Mouse (Mus musculus): ENCODE measurements at regions not wholly inside any gene's neighbourhood (a gene's known extent, or its start where the extent isn't known, plus 50 kb on each side); places are given as distances from the start of the nearest gene placed in this dataset.

- no peak for DNase-seq (ENCODE audit: low read depth)
Observed at GRCm38 (mm10) chr1:137130264-137130663, 170.0 kb upstream of the Nr5a2 start.

GRCm38 (mm10) chr1:137129116-137129515 is 168.9 kb upstream of the Nr5a2 start:
- DNase-seq (ENCODE audit: low read depth) = no peak

DNA sequence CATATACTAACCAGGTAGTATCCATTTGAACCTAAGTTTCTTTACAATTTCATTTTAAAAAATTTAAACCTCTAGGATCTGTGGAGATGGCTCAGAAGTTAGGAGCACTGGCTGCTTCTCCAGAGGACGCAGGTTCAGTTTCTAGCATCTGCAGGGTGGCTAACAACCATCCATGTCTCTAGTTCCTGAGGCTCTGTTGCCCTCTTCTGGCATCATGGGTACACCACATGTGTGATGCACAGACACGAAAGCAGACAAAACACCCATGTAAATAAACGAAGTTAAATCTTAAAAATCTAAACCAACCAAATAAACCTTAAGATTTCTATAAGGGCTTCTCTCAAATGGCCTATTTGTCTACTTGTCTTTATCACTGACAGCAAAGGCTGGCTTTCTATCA is 157.6 kb upstream of the Nr5a2 start:
- peak; percentile 3 for DNase-seq (ENCODE audit: low read depth)

- DNase-seq (ENCODE audit: low read depth) = no peak
Observed at GRCm38 (mm10) chr1:137106444-137106843, 146.2 kb upstream of the Nr5a2 start.

GRCm38 (mm10) chr1:137091762-137092161 is 131.5 kb upstream of the Nr5a2 start:
- no peak for DNase-seq (ENCODE audit: low read depth)

DNA sequence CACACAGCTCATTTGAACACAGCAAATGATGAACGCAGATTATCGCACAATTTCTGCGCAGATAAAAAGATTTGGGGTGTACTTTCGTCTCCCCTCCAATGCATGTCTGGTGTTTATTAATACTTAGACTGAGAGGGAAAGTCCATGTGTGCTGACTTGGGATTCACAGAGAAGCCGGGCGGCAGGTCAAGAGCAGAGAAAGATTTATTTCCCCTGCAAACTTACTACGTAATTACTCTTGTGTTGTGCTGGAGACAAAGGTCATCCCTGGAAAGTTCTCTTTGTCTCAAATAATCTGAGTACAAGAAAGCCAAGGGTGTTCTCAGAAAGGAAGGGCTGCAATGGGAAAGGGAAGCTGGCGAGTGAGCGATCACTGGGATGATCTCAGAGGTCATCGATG is 127.9 kb upstream of the Nr5a2 start:
- DNase-seq (ENCODE audit: low read depth) = no peak

DNA sequence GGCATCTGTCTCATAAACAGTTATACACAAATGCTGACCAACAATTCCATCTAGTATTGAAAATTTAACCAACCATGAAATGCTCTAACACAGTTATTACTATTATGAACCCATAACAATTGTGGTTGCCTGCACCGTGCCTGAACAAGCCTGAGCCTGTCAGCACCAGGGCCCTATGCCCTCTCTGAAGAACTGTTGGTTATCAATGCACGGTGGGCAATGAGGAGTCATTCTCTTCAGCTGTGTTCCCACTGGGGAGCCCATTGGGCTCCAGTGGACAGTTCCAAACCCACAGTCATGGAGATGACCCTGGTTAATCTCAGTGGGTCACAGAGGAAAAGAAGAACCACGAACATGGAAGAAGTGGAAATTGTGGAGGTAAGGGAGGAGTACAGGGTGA is 126.5 kb upstream of the Nr5a2 start:
- no peak for DNase-seq (ENCODE audit: low read depth)

- DNase-seq (ENCODE audit: low read depth) = no peak
Observed at GRCm38 (mm10) chr1:137083500-137083899, 123.3 kb upstream of the Nr5a2 start.

DNA sequence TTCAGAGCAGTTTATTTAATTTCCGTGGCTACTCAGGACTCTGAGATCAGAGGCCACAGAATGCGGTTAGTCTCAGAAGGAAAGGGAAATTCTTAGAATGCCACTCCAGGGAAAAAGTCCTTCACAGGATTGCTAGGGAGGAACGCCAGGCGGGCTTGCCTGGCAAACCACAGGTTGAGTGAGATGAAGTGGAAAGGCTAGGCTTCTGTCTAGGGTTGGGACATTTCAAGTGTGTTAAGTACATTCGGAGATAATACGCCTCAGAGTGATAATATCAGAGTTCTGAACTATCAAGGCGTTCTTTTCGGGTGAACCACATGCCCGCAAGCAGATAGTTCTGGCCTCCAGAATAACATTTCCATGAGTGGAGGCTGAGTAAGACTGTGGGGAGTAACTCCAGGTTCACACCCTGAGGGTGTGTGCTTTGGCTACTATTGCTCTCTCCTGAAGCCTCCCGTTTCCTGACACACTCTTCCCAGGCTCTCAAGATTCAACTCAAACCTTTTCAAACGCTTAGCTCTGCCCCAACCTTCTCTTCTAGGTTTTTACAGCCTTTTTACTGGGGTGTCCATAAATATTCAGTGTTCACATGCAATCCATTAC is 119.3 kb upstream of the Nr5a2 start:
- no peak for DNase-seq (ENCODE audit: low read depth)

- DNase-seq (ENCODE audit: low read depth) = no peak
Observed at GRCm38 (mm10) chr1:137074787-137075186, 114.5 kb upstream of the Nr5a2 start.

GRCm38 (mm10) chr1:137073857-137074572 is 113.8 kb upstream of the Nr5a2 start:
- no peak for DNase-seq (ENCODE audit: low read depth)

GRCm38 (mm10) chr1:137060914-137061313 is 100.7 kb upstream of the Nr5a2 start:
- no peak for DNase-seq (ENCODE audit: low read depth)

GRCm38 (mm10) chr1:137053134-137053533 is 92.9 kb upstream of the Nr5a2 start:
- no peak for DNase-seq (ENCODE audit: low read depth)

DNA sequence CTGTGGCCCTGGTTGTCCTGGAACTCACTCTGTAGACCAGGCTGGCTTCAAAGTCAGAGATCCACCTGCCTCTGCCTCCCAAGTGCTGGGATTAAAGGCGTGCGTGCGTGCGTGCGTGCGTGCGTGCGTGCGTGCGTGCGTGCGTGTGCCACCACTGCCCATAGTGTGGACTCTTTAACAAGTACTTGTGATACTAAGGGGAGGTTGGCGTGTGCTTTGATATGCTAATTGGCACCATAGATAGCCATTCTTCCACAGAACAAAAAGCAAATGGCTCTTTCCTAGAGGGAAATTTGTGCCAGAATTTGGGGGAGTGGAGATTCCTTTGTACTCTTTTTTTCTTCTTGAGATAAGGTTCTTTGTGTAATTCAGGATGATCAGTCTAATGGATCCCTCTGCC is 91.3 kb upstream of the Nr5a2 start:
- no peak for DNase-seq (ENCODE audit: low read depth)

GRCm38 (mm10) chr1:137044076-137044475 is 83.8 kb upstream of the Nr5a2 start:
- DNase-seq (ENCODE audit: low read depth) = no peak

GRCm38 (mm10) chr1:137042414-137043010 is 82.3 kb upstream of the Nr5a2 start:
- no peak for DNase-seq (ENCODE audit: low read depth)

DNA sequence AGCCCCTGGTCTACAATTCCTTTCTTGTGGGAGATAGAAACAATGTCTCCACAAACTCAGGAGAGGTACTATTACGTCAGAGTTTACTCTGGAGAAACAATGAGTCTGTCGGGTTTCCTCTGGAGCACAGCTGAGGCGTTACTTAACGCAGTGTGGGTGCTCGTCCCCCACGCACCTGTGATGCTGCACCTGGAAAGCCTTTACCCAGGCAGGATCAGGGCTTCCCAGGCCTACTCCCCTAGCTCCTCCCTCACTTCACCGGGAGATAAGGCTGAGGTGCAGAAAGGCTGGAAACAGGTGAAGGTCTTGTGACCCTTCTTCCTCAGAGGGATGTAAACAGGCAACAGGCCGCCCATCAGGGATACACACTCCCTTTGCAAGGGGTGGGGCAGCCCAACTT is 80.7 kb upstream of the Nr5a2 start:
- no peak for DNase-seq (ENCODE audit: low read depth)

DNA sequence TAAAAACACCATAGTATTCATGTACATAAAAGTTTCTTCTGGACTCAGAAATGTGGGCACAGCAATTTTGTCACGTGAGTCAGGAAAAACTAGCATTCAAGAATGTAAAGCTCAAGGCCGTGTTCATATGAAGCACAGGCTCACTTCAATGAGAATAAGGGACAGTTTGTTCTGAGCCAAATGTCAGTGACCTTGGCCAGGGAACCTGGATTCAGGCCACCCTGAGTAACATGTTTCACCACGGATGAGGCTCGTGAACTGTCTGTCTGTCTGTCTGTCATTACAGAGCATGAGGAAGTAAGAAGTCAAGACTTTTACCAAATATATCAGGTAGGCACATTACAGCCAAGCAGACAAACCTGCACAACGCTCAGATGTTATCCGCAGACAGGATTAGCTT is 74.3 kb upstream of the Nr5a2 start:
- no peak for DNase-seq (ENCODE audit: low read depth)

DNA sequence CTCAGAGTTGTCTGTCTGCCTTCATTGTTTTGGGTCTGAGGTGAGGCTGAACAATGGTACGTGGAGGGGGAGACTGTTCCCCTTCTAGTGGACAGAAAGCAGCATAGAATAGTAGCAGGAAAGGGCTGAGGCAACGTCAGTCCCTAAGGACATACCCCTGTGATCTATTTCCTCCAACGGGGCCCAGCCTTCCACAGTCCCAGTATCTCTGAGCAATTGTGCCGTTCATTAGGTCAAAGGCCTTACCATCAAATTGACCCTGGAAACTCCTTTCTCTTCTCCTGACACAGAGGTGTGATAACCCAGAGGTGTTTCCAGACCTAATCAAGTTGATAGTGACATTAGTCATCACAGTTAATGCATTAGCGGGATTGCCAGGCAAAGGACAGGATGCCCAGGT is 73.4 kb upstream of the Nr5a2 start:
- DNase-seq (ENCODE audit: low read depth) = no peak

- DNase-seq (ENCODE audit: low read depth) = no peak
Observed at GRCm38 (mm10) chr1:137023706-137024105, 63.5 kb upstream of the Nr5a2 start.

DNA sequence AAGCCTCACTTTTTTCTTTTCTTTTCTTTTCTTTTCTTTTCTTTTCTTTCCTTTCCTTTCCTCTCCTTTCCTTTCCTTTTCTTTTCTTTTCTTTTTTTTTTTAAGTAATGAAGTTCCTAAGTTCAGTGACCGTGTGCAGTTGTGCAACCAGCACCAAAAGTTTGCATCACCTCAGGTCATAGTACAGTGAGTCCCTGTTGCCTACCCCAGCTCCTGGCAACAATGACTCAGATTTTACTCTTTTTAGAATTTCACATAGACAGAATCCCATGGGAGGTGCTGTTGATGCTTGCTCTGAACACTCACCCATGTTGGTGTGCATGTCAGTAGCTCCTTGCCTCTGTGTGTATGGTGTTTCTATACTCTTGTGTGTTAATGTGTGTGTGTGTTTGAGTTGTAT is 60.3 kb upstream of the Nr5a2 start:
- no peak for DNase-seq (ENCODE audit: low read depth)

- DNase-seq (ENCODE audit: low read depth) = no peak
Observed at GRCm38 (mm10) chr1:137017642-137018041, 57.4 kb upstream of the Nr5a2 start.

DNA sequence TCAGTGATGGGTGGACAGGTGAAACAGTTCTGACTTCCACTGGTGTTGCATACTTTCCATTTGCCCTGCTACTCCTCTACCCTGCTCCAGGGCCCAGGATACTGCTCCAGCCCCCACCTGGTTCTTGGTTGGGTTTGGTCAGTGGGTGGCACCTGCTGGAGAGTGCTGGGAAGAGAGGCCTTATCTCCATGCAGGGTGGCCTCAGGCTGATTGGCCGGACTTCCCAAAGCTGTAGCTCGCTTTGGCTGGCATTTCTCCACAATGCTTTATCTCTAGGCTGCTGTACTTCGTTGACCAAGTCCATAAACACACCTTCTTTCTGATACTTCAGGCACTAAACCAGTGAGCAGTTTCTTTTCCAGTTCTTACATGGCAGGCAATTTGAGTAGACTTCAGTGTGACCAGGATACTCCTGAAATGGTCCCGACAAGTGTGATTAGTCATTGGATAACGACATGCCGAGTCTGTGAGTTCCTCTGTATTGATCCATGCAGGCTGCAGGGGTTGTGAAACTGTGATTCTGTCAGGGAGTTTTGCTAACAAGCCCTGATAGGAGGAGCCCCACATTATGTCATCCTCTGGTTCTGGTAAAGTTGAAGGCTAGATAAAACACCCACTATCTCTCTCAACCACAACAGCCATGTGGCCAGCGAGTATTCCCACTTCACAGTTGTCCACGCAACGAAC is 50.1 kb upstream of the Nr5a2 start:
- no peak for DNase-seq (ENCODE audit: low read depth)
